Mouse (Mus musculus) liver, embryonic 16.5 days (tissue): ENCODE results near the gene Map2k6. TPM values are rescaled to one million over a fixed set of nuclear protein-coding genes. Genes with fewer than 3 reads are reported as not detected.

ENCODE experiments used
- ATAC-seq: fragments of 200-750 bp; cut with Nextera tagmentation; 2 replicates; pipeline ENCODE4 v1.8.0; 2017; ENCODE audit warnings: low read depth, mild to moderate bottlenecking, moderate number of reproducible peaks, moderate library complexity
- H3K27ac ChIP-seq: fragments of 300-500 bp; sonication (generic); 2 replicates; pipeline ENCODE4 v1.5.1; 2014; ENCODE audit warnings: mild to moderate bottlenecking, low read length
- H3K27me3 ChIP-seq: fragments of 300-500 bp; sonication (generic); 2 replicates; pipeline ENCODE4 v1.6.1; 2014; ENCODE audit warnings: low read depth, low read length, mixed read lengths; ENCODE audit not compliant: control insufficient read depth, insufficient read depth
- H3K36me3 ChIP-seq: fragments of 300-500 bp; sonication (generic); 2 replicates; pipeline ENCODE4 v1.6.1; 2014; ENCODE audit warnings: mild to moderate bottlenecking; ENCODE audit not compliant: control insufficient read depth, insufficient read depth
- H3K4me1 ChIP-seq: fragments of 300-500 bp; sonication (generic); 2 replicates; pipeline ENCODE4 v1.6.1; 2014; ENCODE audit warnings: low read depth, low read length, mixed read lengths; ENCODE audit not compliant: control insufficient read depth
- H3K4me2 ChIP-seq: fragments of 300-500 bp; sonication (generic); 2 replicates; pipeline ENCODE4 v1.6.1; 2014; ENCODE audit warnings: low read depth, low read length, mixed read lengths
- H3K4me3 ChIP-seq: fragments of 300-500 bp; sonication (generic); 2 replicates; pipeline ENCODE4 v1.5.1; 2014; ENCODE audit warnings: low read depth, mild to moderate bottlenecking, low read length
- H3K9ac ChIP-seq: fragments of 300-500 bp; sonication (generic); 2 replicates; pipeline ENCODE4 v1.6.1; 2014; ENCODE audit warnings: low read depth, low read length
- H3K9me3 ChIP-seq: fragments of 300-500 bp; sonication (generic); replicated peaks from 2 replicates; pipeline ENCODE4 v1.6.1; 2016; ENCODE audit warnings: low read length; ENCODE audit not compliant: control insufficient read depth
- WGBS: fragments of 180-500 bp; shearing (Covaris S2); extraction: QIAGEN DNeasy Blood & Tissue Kit; methylation state at CpG from one replicate; pipeline ENCODE4 v1.1.7; 2014; ENCODE audit not compliant: insufficient replicate concordance; 5-methylcytosine and 5-hydroxymethylcytosine counted together
- polyA plus RNA-seq: library from polyadenylated mRNA; unstranded; fragments of >200 nt; fragmentation: Nextera tagmentation; extraction: Ambion mirVana; gene quantifications from 2 replicates; pipeline ENCODE4 v1.2.1, GENCODE M21; 2015

Gene Map2k6
- polyA plus RNA-seq, 1 experiment from 2014 or later: 5.5 TPM

GRCm38 (mm10) chr11:110537602-110538001, 138.7 kb downstream of the Map2k6 start:
- ATAC-seq: peak; percentile 24; the same call in 1 of the 2 replicates
- H3K9ac ChIP-seq: no peak overlapping the region
- peak overlapping the region; percentile 46 for H3K4me2 ChIP-seq
- no peaks in the 10 kb centered on the region for H3K4me1 ChIP-seq
- peak overlapping the region; percentile 35 for H3K4me3 ChIP-seq
- no peaks in the 10 kb centered on the region for H3K9me3 ChIP-seq
- WGBS: 4% methylated on average over 15 of the region's 15 CpGs
- H3K36me3 ChIP-seq: no peaks in the 10 kb centered on the region
- no peaks in the 10 kb centered on the region for H3K27me3 ChIP-seq
- H3K27ac ChIP-seq: no peak overlapping the region

GRCm38 (mm10) chr11:110538206-110538605, 139.3 kb downstream of the Map2k6 start:
- Histone ChIP-seq H3K4me2 (peak overlapping the region; percentile 46), H3K9ac (no peak overlapping the region), H3K27ac (no peak overlapping the region), H3K4me1 (no peaks in the 10 kb centered on the region), H3K4me3 (no peak overlapping the region; the same call in 1 of the 2 replicates), H3K9me3 (no peaks in the 10 kb centered on the region), H3K27me3 (no peaks in the 10 kb centered on the region), H3K36me3 (no peaks in the 10 kb centered on the region)
- WGBS: 16% methylated on average over 10 of the region's 10 CpGs
- 0 out of 2 replicates have a peak, but pooled peaks have one; percentile 19 for ATAC-seq

GRCm38 (mm10) chr11:110541933-110542332, 143.0 kb downstream of the Map2k6 start:
- Histone ChIP-seq H3K4me1 (no peaks in the 10 kb centered on the region), H3K9ac (no peak overlapping the region), H3K9me3 (no peaks in the 10 kb centered on the region), H3K4me3 (no peak overlapping the region), H3K27me3 (no peaks in the 10 kb centered on the region), H3K36me3 (no peaks in the 10 kb centered on the region), H3K27ac (no peak overlapping the region), H3K4me2 (no peak overlapping the region)
- ATAC-seq: no peak
- WGBS: 70% methylated on average over 4 of the region's 4 CpGs

GRCm38 (mm10) chr11:110544419-110545210, 145.7 kb downstream of the Map2k6 start:
- Histone ChIP-seq H3K27me3 (no peaks in the 10 kb centered on the region), H3K9me3 (no peaks in the 10 kb centered on the region), H3K4me1 (no peaks in the 10 kb centered on the region; the same call in 1 of the 2 replicates), H3K36me3 (no peaks in the 10 kb centered on the region), H3K4me3 (no peak overlapping the region), H3K9ac (no peak overlapping the region), H3K27ac (no peak overlapping the region), H3K4me2 (no peak overlapping the region)
- 63% methylated on average over 11 of the region's 11 CpGs for WGBS
- ATAC-seq: no peak

GRCm38 (mm10) chr11:110545416-110545815, 146.5 kb downstream of the Map2k6 start:
- H3K36me3 ChIP-seq: no peaks in the 10 kb centered on the region
- H3K27ac ChIP-seq: no peak overlapping the region
- H3K4me3 ChIP-seq: no peak overlapping the region
- H3K9ac ChIP-seq: no peak overlapping the region
- WGBS: 51% methylated on average over 3 of the region's 3 CpGs
- H3K4me2 ChIP-seq: no peak overlapping the region
- no peak for ATAC-seq
- no peaks in the 10 kb centered on the region for H3K9me3 ChIP-seq
- no peaks in the 10 kb centered on the region for H3K27me3 ChIP-seq
- no peaks in the 10 kb centered on the region; the same call in 1 of the 2 replicates for H3K4me1 ChIP-seq

GRCm38 (mm10) chr11:110551471-110551967, 152.6 kb downstream of the Map2k6 start:
- Histone ChIP-seq H3K27ac (no peak overlapping the region), H3K4me1 (no peaks in the 10 kb centered on the region; the same call in 1 of the 2 replicates), H3K9ac (no peak overlapping the region), H3K9me3 (no peaks in the 10 kb centered on the region), H3K36me3 (no peaks in the 10 kb centered on the region), H3K4me3 (no peak overlapping the region), H3K4me2 (no peak overlapping the region), H3K27me3 (no peaks in the 10 kb centered on the region)
- 26% methylated on average over 12 of the region's 12 CpGs for WGBS
- no peak for ATAC-seq

GRCm38 (mm10) chr11:110562320-110563081, 163.6 kb downstream of the Map2k6 start:
- H3K27me3 ChIP-seq: no peaks in the 10 kb centered on the region
- H3K9me3 ChIP-seq: no peaks in the 10 kb centered on the region
- no peaks in the 10 kb centered on the region for H3K36me3 ChIP-seq
- WGBS: 43% methylated on average over 12 of the region's 12 CpGs
- no peak overlapping the region for H3K4me2 ChIP-seq
- H3K27ac ChIP-seq: no peak overlapping the region
- H3K9ac ChIP-seq: no peak overlapping the region
- H3K4me1 ChIP-seq: no peaks in the 10 kb centered on the region
- H3K4me3 ChIP-seq: no peak overlapping the region
- ATAC-seq: no peak

GRCm38 (mm10) chr11:110563272-110563671, 164.3 kb downstream of the Map2k6 start:
- 13% methylated on average over 12 of the region's 12 CpGs for WGBS
- no peak for ATAC-seq
- H3K27me3 ChIP-seq: no peaks in the 10 kb centered on the region
- H3K9ac ChIP-seq: no peak overlapping the region
- H3K9me3 ChIP-seq: no peaks in the 10 kb centered on the region
- H3K4me2 ChIP-seq: peak overlapping the region; percentile 1; the same call in 1 of the 2 replicates
- H3K4me3 ChIP-seq: no peak overlapping the region
- no peaks in the 10 kb centered on the region for H3K36me3 ChIP-seq
- no peaks in the 10 kb centered on the region for H3K4me1 ChIP-seq
- H3K27ac ChIP-seq: no peak overlapping the region

GRCm38 (mm10) chr11:110563801-110564200, 164.9 kb downstream of the Map2k6 start:
- Histone ChIP-seq H3K9me3 (no peaks in the 10 kb centered on the region), H3K4me3 (no peak overlapping the region), H3K4me1 (no peaks in the 10 kb centered on the region), H3K27ac (no peak overlapping the region), H3K9ac (no peak overlapping the region), H3K4me2 (no peak overlapping the region), H3K27me3 (no peaks in the 10 kb centered on the region), H3K36me3 (no peaks in the 10 kb centered on the region)
- WGBS: 41% methylated on average over 10 of the region's 10 CpGs
- no peak for ATAC-seq
